Mouse (Mus musculus) E14TG2a.4 (cell line): ENCODE measurements at regions not wholly inside any gene's neighbourhood (a gene's known extent, or its start where the extent isn't known, plus 50 kb on each side); places are given as distances from the start of the nearest gene placed in this dataset.

Source experiments
- CTCF ChIP-seq: conservative IDR thresholded peaks from 2 replicates; pipeline ENCODE4 v1.5.1; 2014; ENCODE audit warnings: low read length
- POU5F1 ChIP-seq: IDR thresholded peaks from 2 replicates; pipeline ENCODE4 v1.6.1; 2014; ENCODE audit warnings: low read length, borderline replicate concordance

GRCm38 (mm10) chr11:48488308-48488707, 311.8 kb upstream of the Rack1 start:
- TF ChIP-seq CTCF (no peak), POU5F1 (no peak)
